Mouse (Mus musculus) common myeloid progenitor, adult 5-6 weeks (primary cell): ENCODE measurements around the gene Atf6. TPM values are rescaled to one million over a fixed set of nuclear protein-coding genes. Genes with fewer than 3 reads are reported as not detected.

Experiments used
- ATAC-seq: replicated peaks from 2 replicates; pipeline ENCODE4 v1.8.0; 2016; ENCODE audit warnings: low read depth, mild to moderate bottlenecking, moderate TSS enrichment, inconsistent platforms; ENCODE audit not compliant: poor library complexity, severe bottlenecking
- total RNA-seq: library from RNA; stranded (forward); fragments of 200-1000, 187-1606 nt; gene quantifications from 2 replicates; pipeline ENCODE4 v1.2.3, GENCODE M21; 2017

Atf6 gene
- total RNA-seq: 19.8 and 28.6 TPM in 2 replicates

DNA sequence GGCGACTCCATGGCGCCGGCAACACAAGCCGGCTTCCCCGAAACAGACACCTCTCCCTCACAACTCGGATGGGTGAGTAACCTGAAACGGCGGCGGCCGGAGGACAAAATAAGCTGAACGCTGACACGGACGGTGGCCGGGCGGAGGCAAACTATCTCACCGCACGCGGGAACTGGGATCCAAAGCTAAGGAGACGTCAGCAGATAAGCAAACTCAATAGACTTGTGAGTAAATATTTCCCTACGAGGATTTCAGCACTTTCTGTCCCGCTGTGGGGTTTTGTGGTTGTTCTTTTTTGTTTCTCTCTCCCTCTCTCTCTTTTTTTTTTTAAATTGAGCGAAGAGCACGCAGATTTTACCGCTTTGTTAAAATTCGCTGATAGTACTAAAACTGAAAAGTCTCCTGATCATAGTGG is at the start of gene Atf6:
Gene Atf6 (minus strand): TSS at position 81 of the 415 bp plus-strand sequence.
- peak; percentile 83 for ATAC-seq

GRCm38 (mm10) chr1:170915657-170916056 is 48.1 kb upstream of the Atf6 start:
- no peak for ATAC-seq

DNA sequence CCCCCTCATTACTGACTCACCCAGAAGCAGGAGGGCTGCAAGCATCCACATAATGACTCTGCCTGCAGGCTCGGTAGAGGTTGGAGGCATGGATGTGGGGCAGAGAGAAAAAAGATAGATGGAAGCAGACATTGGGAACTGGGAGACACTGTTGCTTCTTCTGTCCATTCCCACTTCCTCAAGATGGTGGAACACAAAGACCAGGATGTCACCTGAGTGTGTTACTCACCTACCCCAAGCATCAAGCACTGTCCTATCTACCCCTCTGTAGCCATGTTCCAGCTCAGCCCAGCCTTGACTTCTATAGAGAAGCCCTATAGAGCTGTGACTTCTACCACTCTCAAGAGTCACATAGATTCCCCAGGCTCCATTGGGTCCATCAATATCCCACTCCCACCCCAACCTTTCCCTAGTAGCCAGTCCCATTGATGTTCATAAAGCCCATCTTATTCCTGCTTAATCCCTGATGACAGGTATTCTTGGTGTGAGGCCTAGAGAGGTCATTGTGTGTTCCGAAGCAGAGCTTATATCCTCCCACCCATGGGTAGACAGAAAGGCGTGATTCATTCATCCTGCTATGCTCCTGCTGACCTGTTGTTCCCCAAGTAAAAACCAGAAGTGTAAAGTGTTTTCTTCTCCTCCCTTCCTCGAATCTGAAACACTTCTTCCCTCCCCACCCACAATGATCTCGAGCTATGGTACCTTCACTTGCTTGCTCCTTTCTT is 45.5 kb upstream of the Atf6 start, which contains the start of gene Fcrlb:
Gene Fcrlb (minus strand): TSS at position 51 of the 725 bp plus-strand sequence.
- no peak for ATAC-seq

- ATAC-seq: peak; percentile 31
These were observed 44.5 kb upstream of the Atf6 start for GRCm38 (mm10) chr1:170911907-170912660.

DNA sequence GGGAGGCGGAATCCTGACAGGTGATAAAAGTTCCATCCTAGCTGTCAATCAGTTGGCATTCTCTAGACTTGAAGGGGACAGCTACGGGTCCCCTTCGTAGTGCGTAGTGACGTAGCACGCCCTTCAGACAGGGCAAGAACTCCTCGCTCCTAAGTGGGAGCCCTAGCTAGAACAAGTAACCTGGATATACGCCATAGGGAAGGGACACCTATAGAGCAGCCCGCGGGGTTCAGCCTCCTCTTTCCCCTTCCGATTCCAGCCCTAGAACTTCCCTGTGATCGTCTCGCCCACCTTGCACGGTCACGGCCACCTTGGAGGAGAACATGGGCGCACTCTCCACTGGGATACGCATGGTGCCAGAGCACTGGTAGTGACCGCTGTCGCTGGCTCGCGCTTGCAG is 40.8 kb upstream of the Atf6 start:
- ATAC-seq: peak; percentile 38

- peak; percentile 56 for ATAC-seq
These were observed 40.1 kb upstream of the Atf6 start for GRCm38 (mm10) chr1:170907456-170908191.

DNA sequence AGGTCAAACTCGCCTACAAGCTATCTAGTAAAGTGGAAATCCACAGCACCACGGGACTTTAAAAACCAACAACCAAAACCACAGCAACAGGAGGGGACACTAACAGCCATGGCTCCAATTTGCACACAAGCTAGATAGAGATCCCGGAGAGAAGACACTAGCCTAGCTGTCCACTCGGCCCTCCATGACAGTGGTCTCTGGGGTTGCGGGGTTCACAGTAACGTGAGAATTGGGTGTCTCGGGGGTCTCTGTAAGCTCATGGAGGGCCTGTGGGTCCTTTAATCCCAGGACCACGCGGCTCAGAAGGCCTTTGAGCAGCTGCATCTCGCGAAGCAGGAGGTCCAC is 39.5 kb upstream of the Atf6 start:
- ATAC-seq: no peak

DNA sequence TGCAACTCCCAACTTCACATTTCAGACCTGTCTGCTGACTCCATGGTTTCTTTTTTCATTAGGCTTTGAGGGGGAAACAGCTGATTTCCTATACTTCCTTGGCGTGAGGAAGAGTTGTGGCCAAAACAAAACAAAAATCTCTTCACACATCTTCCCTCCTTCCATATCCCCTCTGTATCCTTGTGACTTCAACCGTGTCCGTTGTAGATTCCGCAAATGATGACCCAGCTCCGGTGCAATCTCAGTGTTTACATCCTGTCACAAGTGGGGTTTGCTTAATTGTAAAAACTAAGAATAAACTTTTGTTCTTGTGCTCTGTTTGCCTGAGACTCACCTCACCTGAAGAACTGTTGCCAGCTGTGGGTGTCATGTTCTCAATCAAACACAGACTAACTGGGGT is 35.9 kb upstream of the Atf6 start:
- no peak for ATAC-seq

DNA sequence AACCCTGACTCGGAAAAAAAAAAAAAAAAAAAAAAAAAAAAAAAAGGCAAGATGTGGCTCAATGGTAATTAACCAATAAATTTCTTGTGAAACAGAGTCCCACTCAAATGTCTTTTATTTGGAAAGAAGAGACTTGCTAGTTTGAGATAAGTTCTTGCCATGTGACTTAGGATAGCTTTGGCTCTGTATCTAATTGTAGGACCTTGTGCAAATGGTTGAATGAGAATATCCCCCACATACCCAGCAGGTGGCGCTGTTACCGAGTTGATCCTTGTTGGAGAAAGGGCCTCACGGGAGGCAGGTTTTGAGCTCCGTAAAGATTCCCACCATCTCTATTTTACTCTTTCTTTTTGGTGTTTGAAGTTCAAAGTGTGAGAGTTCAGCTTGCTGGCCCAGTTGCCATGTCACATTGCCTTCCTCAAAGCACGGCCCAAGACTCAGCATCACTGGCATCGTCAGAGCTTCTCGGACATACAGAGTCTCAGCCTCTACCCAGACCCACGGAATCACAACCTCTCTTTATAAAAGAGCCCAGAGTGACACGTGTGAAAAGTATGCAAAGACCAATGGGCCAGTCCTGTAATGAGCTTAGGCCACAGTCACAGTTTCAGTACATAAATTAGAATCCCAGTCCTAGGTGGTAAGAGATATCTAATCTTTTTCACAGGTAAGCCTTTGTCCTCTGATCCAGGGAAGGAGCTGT is 34.1 kb upstream of the Atf6 start:
- ATAC-seq: peak; percentile 83

DNA sequence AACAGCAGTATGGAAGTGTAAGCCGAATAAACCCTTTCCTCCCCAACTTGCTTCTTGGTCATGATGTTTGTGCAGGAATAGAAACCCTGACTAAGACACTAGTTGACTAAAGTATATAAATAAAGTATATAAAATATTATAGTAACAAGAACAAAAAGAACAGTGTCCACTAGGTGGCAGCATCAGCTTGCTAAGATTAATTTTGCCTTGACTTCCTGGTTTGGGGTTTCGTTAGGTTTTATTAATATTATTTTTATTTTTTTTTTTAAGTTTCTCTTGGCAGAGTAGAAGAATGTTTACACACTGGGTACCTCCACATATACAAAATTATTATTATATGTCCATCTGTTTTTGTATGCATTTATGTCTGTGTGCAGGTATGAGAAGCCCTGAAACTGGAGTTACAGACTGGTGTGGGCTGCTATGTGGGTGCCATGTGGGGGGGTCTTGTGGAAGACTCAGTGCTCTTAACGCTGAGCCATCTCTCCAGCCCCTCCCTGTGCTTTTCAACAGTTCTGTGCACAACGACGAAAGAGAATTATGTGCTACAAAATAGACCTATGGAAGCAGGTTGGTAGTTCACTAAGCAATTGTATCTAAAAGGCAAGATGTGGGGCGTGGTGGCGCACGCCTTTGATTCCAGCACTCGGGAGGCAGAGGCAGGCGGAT is 33.4 kb upstream of the Atf6 start:
- peak; percentile 27; the same call in 1 of the 2 replicates for ATAC-seq

DNA sequence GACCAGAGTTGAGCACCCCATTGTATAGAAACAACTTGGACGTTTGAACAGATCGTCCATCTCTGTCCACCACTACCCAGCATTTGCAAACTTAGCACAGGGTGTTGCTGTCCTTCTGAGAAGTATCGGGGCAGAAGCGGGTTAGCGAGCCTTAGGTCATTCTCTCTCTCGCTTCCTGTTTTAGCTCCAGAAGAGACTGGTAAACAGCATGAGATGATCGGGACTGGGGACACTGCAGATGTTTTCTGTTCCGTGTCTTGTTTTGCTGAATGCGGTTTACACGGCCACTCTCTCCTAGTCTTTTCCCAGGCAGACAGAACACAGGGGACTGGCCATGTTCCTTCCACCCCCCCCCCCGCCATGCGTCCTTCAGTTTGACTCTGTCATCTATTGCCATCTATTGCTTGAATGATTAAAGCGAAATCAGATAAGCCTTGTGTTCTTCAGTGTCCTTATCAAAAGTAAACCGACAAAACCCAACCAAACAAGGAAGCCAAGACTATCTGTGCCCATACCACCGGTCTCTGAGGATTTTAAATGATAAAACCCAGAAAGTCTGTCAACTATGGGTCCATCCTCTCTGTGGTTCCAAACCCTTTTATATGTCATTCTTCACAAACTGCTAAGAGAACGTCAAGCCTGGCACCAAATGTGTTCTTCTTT is 31.0 kb upstream of the Atf6 start:
- ATAC-seq: no peak

DNA sequence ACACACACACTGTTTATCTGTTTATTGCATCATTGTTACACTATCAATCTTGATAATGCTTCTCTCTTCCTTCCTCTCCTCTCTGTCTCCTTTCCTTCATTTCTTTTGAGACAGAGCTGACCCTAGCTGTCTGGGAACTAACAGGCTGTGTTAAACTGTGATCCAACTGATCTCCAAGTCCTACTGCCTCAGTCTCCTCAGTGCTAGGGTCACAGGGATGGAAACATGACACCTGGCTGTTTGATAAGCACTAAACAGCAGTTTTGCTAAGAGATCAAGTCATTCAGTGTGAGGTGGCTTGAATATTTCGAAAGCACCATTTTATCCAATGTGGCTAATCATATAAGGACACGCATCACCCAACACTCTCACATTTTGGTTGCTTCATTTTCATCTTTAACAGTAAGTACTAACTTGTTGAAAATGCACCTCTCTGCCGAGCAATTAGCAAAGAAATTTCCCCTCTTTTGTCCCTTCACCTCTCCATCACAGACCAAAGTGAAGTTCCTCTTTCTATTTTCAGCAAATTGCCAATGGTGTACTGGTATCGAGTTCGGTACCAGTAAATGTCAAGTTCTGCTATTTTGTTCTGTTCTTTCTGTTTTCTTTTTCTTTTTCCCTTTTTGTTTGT is 29.2 kb upstream of the Atf6 start:
- ATAC-seq: no peak

GRCm38 (mm10) chr1:170894603-170895602 is 27.3 kb upstream of the Atf6 start:
- ATAC-seq: peak; percentile 64

GRCm38 (mm10) chr1:170892279-170892678 is 24.7 kb upstream of the Atf6 start:
- ATAC-seq: no peak

DNA sequence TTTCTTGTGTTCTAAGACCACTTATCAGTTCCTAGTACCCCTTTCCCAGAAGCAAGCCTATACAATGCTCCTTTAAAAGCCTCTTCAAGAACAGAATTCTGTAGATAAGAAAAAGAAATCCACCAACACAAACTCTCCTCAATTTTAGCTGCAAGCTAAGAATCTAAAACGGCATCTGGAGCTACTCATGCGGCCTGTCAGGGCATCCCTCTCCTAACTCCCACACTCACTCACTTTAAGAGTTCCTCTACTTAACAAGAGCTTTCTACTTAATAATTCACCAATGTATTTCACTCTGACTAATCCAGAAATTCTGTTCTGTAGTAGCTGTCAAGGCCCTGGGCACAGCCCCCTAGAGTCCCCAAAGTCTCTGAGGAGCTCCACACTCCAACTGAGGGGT is 24.1 kb upstream of the Atf6 start:
- ATAC-seq: no peak

DNA sequence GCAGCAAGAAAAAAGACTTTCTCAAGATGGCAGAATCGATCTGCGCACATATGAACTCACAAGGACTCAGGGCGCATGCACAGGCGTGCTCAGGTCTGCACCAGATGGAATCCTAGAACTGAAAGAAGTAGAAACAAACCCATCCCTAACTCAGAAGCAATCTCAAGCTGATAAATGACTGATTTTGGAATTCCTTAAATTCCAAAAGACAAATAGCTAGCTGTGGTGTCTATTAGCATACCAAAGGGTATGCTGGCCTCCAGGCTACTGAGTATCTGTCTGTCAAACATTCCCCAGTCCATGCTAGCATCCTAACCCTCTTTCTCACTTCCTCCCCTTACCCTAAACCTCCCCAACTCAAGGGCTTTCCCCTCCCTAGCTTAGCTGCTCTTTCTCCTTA is 21.7 kb upstream of the Atf6 start:
- no peak for ATAC-seq

GRCm38 (mm10) chr1:170886044-170886458 is 18.5 kb upstream of the Atf6 start:
- 0 out of 2 replicates have a peak, but pooled peaks have one; percentile 16 for ATAC-seq
